Mouse (Mus musculus) heart, postnatal 14 days (tissue): ENCODE data around the gene Paqr6. TPM values are rescaled to one million over a fixed set of nuclear protein-coding genes. Genes with fewer than 3 reads are reported as not detected.
"Not testable (repeated sequence)": the region's sequence is repeated elsewhere in the genome, so short reads cannot be mapped to it uniquely, and the experiment has no call there.

Experiments used
- DNase-seq, 2 experiments: peaks; one replicate each; pipeline ENCODE4 v3.0.0; 2021 to 2022
- intact Hi-C: fragments of 180-260 bp; cut with DNase I; formaldehyde crosslinking; loops from one replicate; pipeline ENCODE4 v1.15.1; 2025
- total RNA-seq, 2 experiments: library from RNA; stranded (reverse); gene quantifications; 2 replicates each; pipeline ENCODE4 v1.2.3; 2021

Gene Paqr6
- total RNA-seq, 2 experiments from 2014 or later, result 0.22 to 0.67 TPM

GRCm38 (mm10) chr3:88363700-88364099 is 684 bp upstream of the Paqr6 start:
- intact Hi-C loops, result no loop called here
- DNase-seq, result peak in 1 of 2 experiments; percentile 21

- no peak for DNase-seq
- intact Hi-C loops, result no loop called here
Observed at GRCm38 (mm10) chr3:88365705-88366361, 1.4 kb downstream of the Paqr6 start.

GRCm38 (mm10) chr3:88366830-88367428 is 2.5 kb downstream of the Paqr6 start:
- DNase-seq, result peak in 1 of 2 experiments; percentile 53
- intact Hi-C loops, result not testable (repeated sequence)

GRCm38 (mm10) chr3:88367517-88367916 is 3.1 kb downstream of the Paqr6 start:
- intact Hi-C loops, DNase-seq: not testable (repeated sequence)

GRCm38 (mm10) chr3:88368511-88368910 is 4.1 kb downstream of the Paqr6 start:
- DNase-seq, result peak in 1 of 2 experiments; percentile 27
- intact Hi-C loops, result not testable (repeated sequence)

GRCm38 (mm10) chr3:88372643-88373042 is 8.3 kb downstream of the Paqr6 start, which contains the start of gene Bglap3:
Gene Bglap3, minus strand, starts transcription at chr3:88372743.
- DNase-seq, intact Hi-C loops: not testable (repeated sequence)

- intact Hi-C loops, result not testable (repeated sequence)
- DNase-seq, result peak in 1 of 2 experiments; percentile 23
Observed at GRCm38 (mm10) chr3:88375750-88376626, 11.6 kb downstream of the Paqr6 start.

GRCm38 (mm10) chr3:88376644-88377043 is 12.3 kb downstream of the Paqr6 start:
- intact Hi-C loops, DNase-seq: not testable (repeated sequence)

- intact Hi-C loops, DNase-seq: not testable (repeated sequence)
Observed at GRCm38 (mm10) chr3:88378599-88378998, 14.2 kb downstream of the Paqr6 start, which contains the start of gene Bglap2. Gene Bglap2, minus strand, starts transcription at chr3:88378699.

GRCm38 (mm10) chr3:88381389-88382315 is 17.3 kb downstream of the Paqr6 start:
- intact Hi-C loops, result not testable (repeated sequence)

GRCm38 (mm10) chr3:88382383-88382782 is 18.0 kb downstream of the Paqr6 start:
- intact Hi-C loops, DNase-seq: not testable (repeated sequence)

More at GRCm38 (mm10) chr3:88381389-88382315, 17.3 kb downstream of the Paqr6 start:
- not testable (repeated sequence) for DNase-seq

- no peak for DNase-seq
- intact Hi-C loops, result no loop called here
Observed at GRCm38 (mm10) chr3:88384364-88384763, 20.0 kb downstream of the Paqr6 start, which contains the start of gene Bglap. Gene Bglap, minus strand, starts transcription at chr3:88384464.

GRCm38 (mm10) chr3:88393776-88394375 is 29.5 kb downstream of the Paqr6 start:
- DNase-seq, result no peak
- intact Hi-C loops, result no loop called here

GRCm38 (mm10) chr3:88395288-88395687 is 30.9 kb downstream of the Paqr6 start:
- no peak for DNase-seq
- intact Hi-C loops, result no loop called here

GRCm38 (mm10) chr3:88395742-88396141 is 31.4 kb downstream of the Paqr6 start:
- DNase-seq, result no peak
- intact Hi-C loops, result no loop called here

GRCm38 (mm10) chr3:88398666-88399065 is 34.3 kb downstream of the Paqr6 start:
- DNase-seq, result no peak
- intact Hi-C loops, result no loop called here

- no peak for DNase-seq
- intact Hi-C loops, result no loop called here
Observed at GRCm38 (mm10) chr3:88403522-88404230, 39.3 kb downstream of the Paqr6 start.

GRCm38 (mm10) chr3:88407090-88407489 is 42.7 kb downstream of the Paqr6 start:
- peak; percentile 63 to 79 for DNase-seq
- intact Hi-C loops, result loop anchor here (1.0 to 2.0 kb wide), 3 partner anchors 56 to 116 kb away; no protein-coding TSS in a partner anchor
